Mouse (Mus musculus): ENCODE data around the gene Gm20388.

The Gm20388 gene

DNA sequence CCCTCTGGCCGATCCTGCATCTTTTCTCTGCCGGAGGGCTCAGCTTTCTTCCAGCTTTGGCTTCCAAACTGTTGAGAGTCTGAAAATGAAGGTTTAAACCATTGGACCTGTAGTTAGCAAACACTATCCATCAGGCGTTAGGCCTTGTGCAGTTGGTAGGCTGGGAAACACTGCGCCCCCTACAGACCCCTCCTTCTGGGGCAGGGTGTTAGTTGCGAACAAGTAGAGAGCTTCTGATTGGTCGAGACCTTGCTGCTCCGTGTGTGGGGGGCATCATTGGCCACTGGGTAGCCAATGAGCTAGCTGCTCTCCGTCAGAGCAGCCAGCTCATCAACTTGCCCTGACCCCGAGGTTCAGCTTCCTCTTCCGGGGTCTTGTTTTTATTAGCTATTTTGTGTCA is 1263.5 kb downstream of the Gm20388 start:
- DNase-seq (ENCODE audit: low read depth, low spot score): no peak

DNA sequence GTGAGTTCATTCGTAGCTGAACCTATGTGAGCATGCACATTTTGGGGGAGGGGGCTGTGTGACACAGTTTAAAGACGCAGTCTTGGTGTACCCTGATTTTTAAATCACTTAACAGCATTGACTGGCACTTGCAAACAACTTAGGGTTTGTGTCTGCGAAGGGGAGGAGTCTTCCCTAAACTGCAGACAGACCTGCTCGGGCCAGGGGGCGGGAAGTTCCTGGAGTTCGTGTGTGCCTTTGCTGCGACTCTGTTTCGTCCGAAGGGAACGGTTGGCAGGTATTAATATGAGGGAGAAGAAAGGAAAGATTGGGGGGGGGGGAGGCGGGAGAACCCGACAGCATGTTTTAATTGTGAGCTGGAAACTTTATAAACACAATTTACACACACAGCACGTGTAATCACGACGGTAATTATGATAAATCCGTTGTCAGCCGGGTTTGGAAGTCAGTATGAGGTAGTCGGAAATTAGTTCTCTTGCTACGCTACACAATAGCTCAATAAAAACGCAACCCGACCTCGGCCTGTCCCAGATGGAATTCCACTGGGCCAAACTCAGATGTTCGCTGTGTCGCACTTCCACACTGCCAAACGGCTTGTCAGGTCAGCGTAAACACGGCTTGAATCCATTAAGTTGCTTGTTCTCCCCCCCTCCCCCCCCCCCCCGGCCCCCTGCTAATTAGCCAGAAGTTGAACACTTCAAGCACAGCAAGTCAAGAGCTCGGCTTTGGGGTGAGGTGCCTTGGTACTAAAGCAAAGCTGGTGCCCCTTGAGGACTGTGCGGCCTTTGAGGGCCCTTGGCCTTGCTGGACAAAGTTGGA is 1264.3 kb downstream of the Gm20388 start:
- DNase-seq (ENCODE audit: low read depth, low spot score): no peak

- DNase-seq (ENCODE audit: low read depth, low spot score): no peak
Observed at GRCm38 (mm10) chr8:121175540-121176090, 1265.0 kb downstream of the Gm20388 start.

DNA sequence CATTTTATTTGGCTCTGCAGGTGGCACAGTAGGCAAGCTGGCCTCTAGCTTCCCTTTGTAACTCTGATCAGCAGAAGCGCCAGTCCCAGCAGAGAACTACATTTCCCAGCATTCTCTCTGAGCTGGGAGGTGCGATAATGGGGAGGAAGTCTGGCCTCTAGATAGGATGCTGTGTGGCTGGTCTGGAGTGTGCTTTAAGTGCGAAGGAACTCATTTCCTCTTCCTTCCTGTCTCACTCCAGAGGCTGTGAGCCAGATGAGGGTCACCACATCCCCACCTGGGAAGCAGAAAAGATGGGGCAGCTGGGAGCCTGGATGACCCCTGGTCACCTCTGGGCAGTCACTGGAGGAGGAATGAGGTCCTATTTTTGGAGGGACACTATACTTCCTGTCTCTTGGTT is 1265.7 kb downstream of the Gm20388 start:
- peak; percentile 37 for DNase-seq (ENCODE audit: low read depth, low spot score)

DNA sequence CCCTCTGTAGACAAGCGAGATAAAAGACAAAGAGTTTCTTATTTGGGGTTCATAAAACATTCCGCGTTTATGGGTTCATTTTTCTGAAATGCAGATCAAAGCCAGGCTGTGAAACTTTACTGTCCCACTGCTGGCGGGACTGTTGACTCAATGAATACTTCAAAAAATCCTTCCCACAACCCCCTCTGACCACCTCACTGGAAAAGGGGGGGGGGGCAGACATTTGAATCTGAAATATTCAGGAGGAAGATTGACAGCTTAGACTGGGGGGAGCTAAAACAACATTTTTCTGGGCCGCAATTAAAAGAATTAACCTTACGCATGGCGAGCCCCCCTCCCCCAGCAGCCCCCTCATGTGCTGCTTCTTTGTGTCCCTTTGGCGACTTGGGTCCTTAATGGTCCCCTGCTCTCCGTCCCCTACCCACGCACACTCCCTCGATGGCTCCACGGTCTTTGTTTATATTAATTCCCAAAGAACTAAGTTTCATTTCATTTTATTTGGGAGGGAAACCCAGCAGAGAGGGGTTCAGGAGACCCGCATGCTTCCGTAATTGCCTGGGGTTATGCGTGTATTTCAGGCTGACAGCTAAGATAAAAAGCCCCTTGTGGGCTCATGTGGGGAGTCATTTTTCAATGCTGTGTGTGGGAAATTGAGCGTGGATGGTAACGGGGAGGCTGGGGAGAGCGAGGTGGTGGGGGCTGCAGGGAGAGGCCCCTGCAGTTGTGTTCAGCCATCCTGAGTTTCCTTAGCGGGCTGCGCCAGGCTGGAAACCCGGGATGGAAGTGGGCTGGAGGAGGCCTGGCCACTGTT is 1270.0 kb downstream of the Gm20388 start:
- DNase-seq (ENCODE audit: low read depth, low spot score): no peak

DNA sequence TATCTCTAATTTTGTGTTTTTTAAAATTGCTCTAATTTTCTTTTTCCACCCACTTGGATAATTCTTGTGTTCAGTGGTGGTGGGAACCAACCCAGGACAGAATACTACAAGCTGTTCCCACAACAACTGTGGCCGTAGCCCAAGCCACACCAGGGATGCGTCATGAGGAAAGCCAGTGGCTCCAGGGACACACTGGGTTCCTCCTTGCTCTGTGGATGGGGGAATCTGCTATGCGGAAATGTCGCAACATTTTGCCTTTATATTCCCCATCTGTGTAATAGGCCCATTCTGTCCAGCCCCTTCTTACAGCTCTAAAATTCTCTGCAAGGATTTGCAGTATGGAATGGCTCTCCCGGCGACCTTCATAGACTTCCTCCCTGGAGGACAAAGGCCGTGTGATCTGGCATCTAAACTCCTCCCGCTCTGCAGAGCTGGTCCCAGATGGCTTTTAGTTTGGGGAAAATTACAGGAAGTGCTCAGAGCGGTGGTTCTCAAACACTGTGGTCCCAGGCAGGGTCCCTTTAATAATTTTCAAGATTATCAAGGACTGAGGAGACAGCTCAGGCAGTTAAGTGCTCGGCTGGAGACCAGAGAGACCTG is 1270.7 kb downstream of the Gm20388 start:
- DNase-seq (ENCODE audit: low read depth, low spot score): no peak

GRCm38 (mm10) chr8:121187491-121188364 is 1277.1 kb downstream of the Gm20388 start:
- peak; percentile 64 for DNase-seq (ENCODE audit: low read depth, low spot score)

- DNase-seq (ENCODE audit: low read depth, low spot score): no peak
Observed at GRCm38 (mm10) chr8:121188994-121189393, 1278.4 kb downstream of the Gm20388 start.

DNA sequence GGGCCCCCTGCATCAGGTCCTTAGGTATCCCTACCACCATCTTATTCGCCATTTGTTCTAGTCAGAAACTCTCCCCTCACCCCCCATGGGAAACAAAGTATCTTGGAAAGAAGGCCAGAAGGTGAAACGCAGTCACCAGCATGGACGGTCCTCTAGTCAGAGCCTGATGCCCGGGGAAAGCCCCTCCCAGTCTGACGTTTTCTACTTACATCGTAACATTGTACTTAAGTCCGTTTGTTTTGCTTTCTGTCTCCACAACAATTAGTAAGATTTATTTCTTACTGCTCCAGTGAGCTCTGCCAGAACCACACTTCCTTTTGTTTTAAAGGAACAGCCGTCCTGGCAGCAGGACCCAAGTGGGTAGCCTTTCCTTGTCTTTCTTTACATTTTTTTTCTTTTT is 1281.8 kb downstream of the Gm20388 start:
- no peak for DNase-seq (ENCODE audit: low read depth, low spot score)

DNA sequence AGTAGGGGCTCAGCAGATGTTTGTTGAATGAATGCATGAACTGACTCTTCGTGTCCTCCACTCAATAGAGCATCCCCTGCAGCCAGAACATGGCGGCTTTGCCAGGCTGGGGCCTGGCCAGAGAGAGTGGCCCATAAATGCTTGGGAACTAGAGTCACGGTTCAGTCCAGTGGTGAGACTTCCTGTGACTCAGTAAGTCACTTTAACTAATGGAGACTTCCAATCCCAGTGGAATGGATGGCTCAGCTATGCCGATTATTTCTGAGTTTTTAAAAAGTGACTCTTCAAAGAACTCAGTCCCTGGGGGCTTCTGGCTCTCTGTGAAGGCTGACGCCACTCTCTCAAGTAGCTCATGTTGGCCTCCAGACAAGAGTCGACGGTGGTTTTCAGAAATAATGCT is 1285.3 kb downstream of the Gm20388 start:
- no peak for DNase-seq (ENCODE audit: low read depth, low spot score)

DNA sequence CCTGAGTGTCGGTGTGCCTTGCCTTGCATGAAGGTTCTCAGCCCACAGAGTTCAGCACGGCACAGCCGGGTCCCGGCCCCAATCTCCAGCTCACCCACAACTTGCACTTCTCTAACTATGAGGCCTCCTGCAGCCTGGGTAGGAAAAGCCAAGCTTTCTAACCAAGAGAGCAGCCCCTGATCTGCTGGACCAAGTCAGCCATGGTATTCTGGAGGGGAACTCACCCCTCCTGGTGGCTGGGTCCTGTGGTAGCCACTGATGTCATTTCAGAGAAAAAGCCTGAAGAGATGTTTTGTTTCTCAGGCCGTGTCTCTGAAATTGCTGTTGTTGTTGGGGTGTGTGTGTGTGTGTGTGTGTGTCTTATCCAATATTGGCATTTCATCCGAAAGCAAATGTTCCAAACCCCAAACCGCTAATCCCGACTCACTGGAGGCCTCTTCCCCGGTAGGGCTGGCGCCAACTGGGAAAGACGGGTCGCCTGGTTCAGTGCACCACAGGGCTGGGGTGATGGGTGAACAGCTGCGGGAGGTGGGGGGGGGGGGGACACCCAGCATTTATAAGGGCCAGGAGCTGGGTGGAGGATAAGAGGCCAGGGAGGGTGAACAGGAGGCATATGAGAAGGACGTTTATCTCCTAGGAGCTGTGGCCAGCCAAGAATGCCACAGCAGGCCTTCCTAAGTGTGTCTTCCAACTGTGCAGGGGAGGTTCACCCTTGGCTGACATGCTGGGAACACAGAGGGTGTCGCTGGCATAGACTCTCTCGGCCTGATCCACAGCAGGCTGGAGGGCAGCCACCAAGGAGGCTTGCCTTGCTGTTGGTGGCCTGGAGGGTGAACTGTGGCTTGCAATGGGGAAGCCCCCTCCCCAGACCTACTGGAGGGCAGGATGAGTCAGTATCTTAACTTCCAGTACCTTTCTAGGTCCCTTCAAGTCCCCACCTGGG is 1286.4 kb downstream of the Gm20388 start:
- DNase-seq (ENCODE audit: low read depth, low spot score): no peak

DNA sequence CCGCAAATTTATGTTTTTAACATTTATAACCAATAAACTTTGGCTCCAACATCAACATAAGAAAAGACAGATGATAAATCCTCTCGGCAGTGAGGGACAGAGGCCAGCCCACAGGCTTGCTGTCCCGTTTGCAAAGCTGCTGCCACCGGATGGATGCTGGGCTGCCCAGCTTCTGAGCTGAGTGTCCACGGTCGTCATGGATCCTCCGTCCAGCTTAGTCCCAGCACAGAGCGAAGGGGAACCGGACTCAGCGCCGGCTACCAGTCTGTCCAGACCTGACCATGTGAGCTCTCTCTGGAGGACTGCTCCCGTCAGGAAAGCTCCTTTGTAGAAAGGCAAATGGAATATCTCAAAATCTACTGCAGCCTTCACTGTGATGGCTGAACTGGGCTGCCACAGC is 1289.4 kb downstream of the Gm20388 start:
- no peak for DNase-seq (ENCODE audit: low read depth, low spot score)

DNA sequence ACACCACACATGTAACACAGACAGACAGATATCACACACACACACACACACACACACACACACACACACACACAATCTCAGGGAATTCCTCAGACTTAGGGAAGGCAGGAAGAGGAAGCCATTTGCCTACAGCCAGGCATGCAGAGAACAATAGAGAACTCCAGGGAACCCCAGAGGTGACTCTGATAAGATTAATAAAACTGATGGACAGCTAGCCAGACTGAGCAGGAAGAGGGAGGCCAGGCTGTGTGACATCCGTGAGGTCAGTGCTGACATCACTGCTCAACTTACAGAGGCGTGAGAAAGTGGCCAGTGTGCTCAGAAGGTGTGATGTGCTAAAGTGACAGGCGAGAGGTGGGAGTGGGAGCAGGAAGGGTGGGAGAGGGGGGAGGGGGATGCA is 1290.3 kb downstream of the Gm20388 start:
- DNase-seq (ENCODE audit: low read depth, low spot score): no peak

DNA sequence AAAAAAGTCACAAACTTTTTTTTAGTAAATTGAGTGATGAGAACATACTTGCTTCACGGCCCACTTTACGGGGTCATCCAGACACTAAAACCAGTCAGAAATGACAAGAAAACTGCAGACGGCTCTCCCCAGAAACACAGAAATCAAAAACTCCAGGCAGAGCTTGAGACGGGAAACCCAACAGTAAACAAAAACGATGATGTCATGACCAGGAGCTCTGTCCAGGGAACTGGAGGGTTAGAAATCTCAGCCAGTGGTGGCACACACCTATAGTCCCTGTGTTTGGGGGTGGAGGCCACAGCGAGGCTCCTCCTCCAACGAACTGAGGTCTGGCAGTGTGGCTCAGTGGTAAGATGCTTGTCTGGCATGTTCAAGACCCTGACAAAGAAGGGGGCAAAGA is 1291.0 kb downstream of the Gm20388 start:
- no peak for DNase-seq (ENCODE audit: low read depth, low spot score)

DNA sequence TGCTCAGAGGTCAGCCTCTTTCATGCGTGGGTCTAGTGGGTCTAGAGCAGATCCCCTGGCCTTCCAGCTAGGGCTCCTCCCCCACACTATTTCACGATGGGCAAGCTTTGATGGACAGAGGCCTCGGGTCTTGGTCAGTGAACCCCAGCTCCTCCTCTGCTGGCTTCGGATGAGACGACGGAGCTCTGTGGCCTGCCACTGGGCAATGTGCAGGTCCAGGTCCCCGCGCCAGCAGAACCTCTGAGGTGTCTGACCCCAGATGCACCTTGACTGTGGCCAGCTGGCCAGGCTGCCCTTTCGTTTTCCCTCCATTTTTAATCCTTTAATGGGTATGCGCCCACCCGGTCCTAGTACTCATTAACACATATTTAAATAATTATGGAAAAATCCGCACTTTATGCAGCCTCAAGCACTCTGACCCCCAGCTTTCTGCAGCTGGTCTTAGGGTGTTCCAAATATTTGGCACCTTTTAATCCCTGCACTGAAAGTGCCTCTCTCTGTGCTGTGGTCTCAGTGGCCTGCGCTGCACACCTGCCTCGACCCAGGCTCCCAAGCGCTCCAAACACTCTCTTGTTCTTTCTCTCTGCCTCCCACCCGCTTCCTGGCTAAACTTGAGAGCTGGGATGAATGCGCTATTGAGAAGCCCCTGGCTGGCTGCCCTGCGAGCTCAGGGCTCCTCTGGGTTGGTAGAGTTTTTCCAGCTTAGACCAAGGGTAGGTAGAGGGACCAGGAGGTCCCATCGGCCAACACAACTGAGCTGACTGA is 1293.2 kb downstream of the Gm20388 start:
- DNase-seq (ENCODE audit: low read depth, low spot score): no peak

GRCm38 (mm10) chr8:121207171-121207570 is 1296.5 kb downstream of the Gm20388 start:
- no peak for DNase-seq (ENCODE audit: low read depth, low spot score)

DNA sequence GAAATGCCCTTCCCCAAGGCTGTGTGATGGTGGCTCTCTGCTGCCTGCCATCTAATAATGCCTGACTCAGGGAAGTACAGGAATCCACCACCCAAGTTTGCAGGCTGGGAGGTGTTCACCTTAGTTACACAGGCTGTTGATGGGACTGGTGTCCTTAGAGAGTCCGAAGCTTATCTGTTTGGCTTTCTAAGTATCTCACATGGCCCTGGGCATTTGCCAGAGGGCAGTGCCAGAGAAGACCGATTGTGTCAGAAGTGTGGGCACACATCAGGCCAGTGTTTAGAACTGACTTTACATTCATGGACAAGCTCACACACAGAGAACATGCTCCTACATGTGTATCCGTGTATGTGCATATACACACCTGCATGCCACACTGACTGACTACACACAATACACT is 1300.0 kb downstream of the Gm20388 start:
- DNase-seq (ENCODE audit: low read depth, low spot score): no peak

DNA sequence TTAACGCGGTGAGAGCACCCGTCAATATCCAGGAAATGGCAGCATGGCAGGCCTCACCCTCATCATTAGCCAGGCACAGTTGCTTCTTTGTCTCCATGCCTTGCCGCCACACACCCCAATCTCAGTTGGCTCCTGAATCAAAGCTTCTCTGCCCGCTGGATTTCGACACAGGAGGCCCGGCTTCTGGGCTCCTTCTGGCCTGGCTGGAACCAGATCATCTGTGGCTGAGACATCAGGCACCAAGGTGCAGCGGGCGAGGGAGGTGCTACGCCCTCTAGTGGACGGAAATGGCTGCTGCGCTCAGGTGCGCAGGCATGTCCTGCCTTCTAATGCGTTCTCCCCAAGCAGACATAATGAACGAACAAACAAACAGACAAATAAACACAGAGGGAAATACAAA is 1302.6 kb downstream of the Gm20388 start:
- peak; percentile 45 for DNase-seq (ENCODE audit: low read depth, low spot score)

DNA sequence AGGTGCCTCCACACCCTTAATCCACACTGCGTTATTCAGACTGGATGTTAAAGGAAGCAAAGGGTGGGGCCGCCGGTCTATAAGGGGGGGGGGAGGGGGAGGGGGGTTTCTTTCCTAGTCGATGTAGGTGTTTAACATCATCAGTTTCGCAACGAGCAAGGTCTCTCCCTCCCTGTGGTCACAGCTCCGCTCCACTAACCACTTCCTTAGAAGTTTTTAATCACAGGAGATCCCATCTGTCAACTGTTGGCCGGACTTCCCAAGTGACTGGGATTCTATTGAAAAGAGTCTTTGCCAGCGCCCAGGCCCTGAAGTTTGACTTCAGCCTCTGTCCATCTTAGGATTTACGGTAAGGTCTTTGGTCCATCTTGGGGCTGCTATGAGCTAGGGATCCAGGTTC is 1303.0 kb downstream of the Gm20388 start:
- no peak for DNase-seq (ENCODE audit: low read depth, low spot score)

Data from CD4-positive helper T cell, adult 2 months (primary cell).